Mouse (Mus musculus) G1E (cell line): Measurements from ENCODE around the gene Pitpnc1.

ENCODE experiments used
- CTCF ChIP-seq: IDR thresholded peaks from 2 replicates; pipeline ENCODE4 v1.5.1; 2012; ENCODE audit warnings: low read depth, low read length, inconsistent platforms, mixed read lengths
- POLR2AphosphoS5 ChIP-seq: IDR thresholded peaks from 2 replicates; pipeline ENCODE4 v1.6.1; 2012; ENCODE audit warnings: low read depth, low read length, inconsistent platforms; ENCODE audit not compliant: insufficient replicate concordance

DNA sequence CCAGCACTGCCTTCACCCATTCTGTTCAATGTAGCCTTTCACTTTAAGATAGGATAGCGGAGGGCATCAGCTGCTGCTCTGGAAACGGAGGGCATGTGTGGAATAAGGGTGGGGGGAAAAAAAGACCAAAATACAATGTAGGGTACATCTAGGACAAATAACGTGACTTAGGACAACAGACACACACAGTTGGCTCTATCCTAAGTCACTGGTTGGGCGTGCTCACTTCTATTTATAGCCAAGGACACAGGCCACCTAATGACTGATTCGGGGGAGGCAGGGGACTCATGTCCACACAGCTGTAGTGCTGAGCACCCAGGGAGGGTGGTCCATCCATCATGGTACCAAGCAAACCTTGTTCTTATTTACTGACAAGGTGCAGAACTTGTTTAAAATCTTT lies 245.2 kb downstream of the Pitpnc1 start:
- no peak for TF ChIP-seq CTCF
- no peak for TF ChIP-seq POLR2AphosphoS5
